Mouse (Mus musculus) megakaryocyte, embryonic 14.5 days (primary cell): Measurements from ENCODE around the gene Car10. TPM values are rescaled to one million over a fixed set of nuclear protein-coding genes. Genes with fewer than 3 reads are reported as not detected.
"Not testable (repeated sequence)": the region's sequence is repeated elsewhere in the genome, so short reads cannot be mapped to it uniquely, and the experiment has no call there.

Experiments used
- H3K27me3 ChIP-seq: replicated peaks from 2 replicates; pipeline ENCODE3; 2012; ENCODE audit warnings: inconsistent platforms
- H3K36me3 ChIP-seq: replicated peaks from 2 replicates; pipeline ENCODE3; 2012; ENCODE audit warnings: low read length, inconsistent platforms, mixed read lengths
- H3K4me1 ChIP-seq: 2 replicates; pipeline ENCODE4 v1.6.1; 2012; ENCODE audit warnings: inconsistent platforms
- H3K4me3 ChIP-seq: replicated peaks from 2 replicates; pipeline ENCODE3; 2012; ENCODE audit warnings: moderate library complexity, mild to moderate bottlenecking, inconsistent platforms
- H3K9me3 ChIP-seq: 2 replicates; pipeline ENCODE4 v1.6.1; 2012; ENCODE audit warnings: inconsistent platforms
- FLI1 ChIP-seq: IDR thresholded peaks from 2 replicates; pipeline ENCODE4 v1.6.1; 2012; ENCODE audit warnings: low read length, inconsistent platforms, mixed read lengths
- GATA1 ChIP-seq: IDR thresholded peaks from 3 replicates; pipeline ENCODE4 v1.6.1; 2012; ENCODE audit warnings: mixed read lengths, low read length, inconsistent platforms, borderline replicate concordance
- polyA plus RNA-seq: library from polyadenylated mRNA; stranded (reverse); fragments of >175 nt; gene quantifications from 2 replicates; pipeline ENCODE4 v1.2.3, GENCODE M21; 2012; ENCODE audit warnings: low replicate concordance; ENCODE audit not compliant: insufficient read depth

Gene Car10
- polyA plus RNA-seq, 1 experiment: not detected

GRCm38 (mm10) chr11:93364171-93364570 is 266.3 kb downstream of the Car10 start:
- no peaks in the 10 kb centered on the region for H3K4me1 ChIP-seq
- no peak overlapping the region for H3K4me3 ChIP-seq
- no peaks in the 10 kb centered on the region for H3K27me3 ChIP-seq
- TF ChIP-seq FLI1: no peak
- 0 out of 2 replicates have a peak, but pooled peaks cover 4% of the 10 kb centered on the region for H3K9me3 ChIP-seq
- H3K36me3 ChIP-seq: no peaks in the 10 kb centered on the region

GRCm38 (mm10) chr11:93367244-93367643 is 269.4 kb downstream of the Car10 start:
- H3K4me1 ChIP-seq: no peaks in the 10 kb centered on the region
- H3K4me3 ChIP-seq: no peak overlapping the region
- TF ChIP-seq FLI1 (no peak), GATA1 (no peak)
- no peaks in the 10 kb centered on the region for H3K36me3 ChIP-seq
- no peaks in the 10 kb centered on the region for H3K27me3 ChIP-seq
- H3K9me3 ChIP-seq: 0 out of 2 replicates have a peak, but pooled peaks cover 4% of the 10 kb centered on the region

GRCm38 (mm10) chr11:93367740-93368139 is 269.9 kb downstream of the Car10 start:
- Histone ChIP-seq H3K4me3 (no peak overlapping the region), H3K4me1 (no peaks in the 10 kb centered on the region), H3K9me3 (0 out of 2 replicates have a peak, but pooled peaks cover 4% of the 10 kb centered on the region), H3K27me3 (no peaks in the 10 kb centered on the region), H3K36me3 (no peaks in the 10 kb centered on the region)
- TF ChIP-seq FLI1 (no peak), GATA1 (no peak)

- H3K9me3 ChIP-seq: no peaks in the 10 kb centered on the region
- H3K4me3 ChIP-seq: no peak overlapping the region
- H3K4me1 ChIP-seq: no peaks in the 10 kb centered on the region
- no peaks in the 10 kb centered on the region for H3K36me3 ChIP-seq
- no peaks in the 10 kb centered on the region for H3K27me3 ChIP-seq
- no peak for TF ChIP-seq FLI1
- TF ChIP-seq GATA1: no peak
These were observed 276.0 kb downstream of the Car10 start for GRCm38 (mm10) chr11:93373697-93374354.

GRCm38 (mm10) chr11:93391159-93391558 is 293.3 kb downstream of the Car10 start:
- Histone ChIP-seq H3K4me1 (no peaks in the 10 kb centered on the region), H3K4me3 (no peak overlapping the region), H3K9me3 (0 out of 2 replicates have a peak, but pooled peaks cover 3% of the 10 kb centered on the region), H3K27me3 (no peaks in the 10 kb centered on the region), H3K36me3 (no peaks in the 10 kb centered on the region)
- TF ChIP-seq FLI1: no peak
- no peak for TF ChIP-seq GATA1

- H3K27me3 ChIP-seq, H3K36me3 ChIP-seq, H3K9me3 ChIP-seq, H3K4me1 ChIP-seq, H3K4me3 ChIP-seq: not testable (repeated sequence)
These were observed 295.5 kb downstream of the Car10 start for GRCm38 (mm10) chr11:93393371-93393770.

- no peaks in the 10 kb centered on the region for H3K4me1 ChIP-seq
- no peaks in the 10 kb centered on the region for H3K36me3 ChIP-seq
- H3K27me3 ChIP-seq: no peaks in the 10 kb centered on the region
- H3K4me3 ChIP-seq: peak overlapping the region; percentile 77
- TF ChIP-seq GATA1: no peak
- TF ChIP-seq FLI1: no peak
- H3K9me3 ChIP-seq: no peaks in the 10 kb centered on the region
These were observed 298.5 kb downstream of the Car10 start for GRCm38 (mm10) chr11:93396356-93396755.

- not testable (repeated sequence) for H3K4me3 ChIP-seq, H3K27me3 ChIP-seq, H3K4me1 ChIP-seq, H3K9me3 ChIP-seq, H3K36me3 ChIP-seq
These were observed 303.3 kb downstream of the Car10 start for GRCm38 (mm10) chr11:93401167-93401566.

GRCm38 (mm10) chr11:93407981-93408380 is 310.2 kb downstream of the Car10 start:
- H3K36me3 ChIP-seq: no peaks in the 10 kb centered on the region
- H3K27me3 ChIP-seq: no peaks in the 10 kb centered on the region
- TF ChIP-seq FLI1 (no peak), GATA1 (no peak)

GRCm38 (mm10) chr11:93431482-93431881 is 333.7 kb downstream of the Car10 start:
- TF ChIP-seq FLI1: no peak
- no peak for TF ChIP-seq GATA1
- H3K4me3 ChIP-seq: no peak overlapping the region

More at GRCm38 (mm10) chr11:93407981-93408380, 310.2 kb downstream of the Car10 start:
- Histone ChIP-seq H3K4me1 (no peaks in the 10 kb centered on the region), H3K9me3 (no peaks in the 10 kb centered on the region), H3K4me3 (no peak overlapping the region)

More at GRCm38 (mm10) chr11:93431482-93431881, 333.7 kb downstream of the Car10 start:
- Histone ChIP-seq H3K27me3 (no peaks in the 10 kb centered on the region), H3K9me3 (0 out of 2 replicates have a peak, but pooled peaks cover 5% of the 10 kb centered on the region), H3K4me1 (no peaks in the 10 kb centered on the region), H3K36me3 (no peaks in the 10 kb centered on the region)
